Mouse (Mus musculus) testis, adult 2 months (tissue): ENCODE measurements around the gene Apoo. TPM values are rescaled to one million over a fixed set of nuclear protein-coding genes. Genes with fewer than 3 reads are reported as not detected.
"Not testable (repeated sequence)": the region's sequence is repeated elsewhere in the genome, so short reads cannot be mapped to it uniquely, and the experiment has no call there.

Source experiments
- H3K27ac ChIP-seq: fragments of 200-500 bp; 2 replicates; pipeline ENCODE4 v1.5.1; 2012; ENCODE audit warnings: low read depth, low read length; ENCODE audit not compliant: control insufficient read depth, insufficient read depth
- H3K27me3 ChIP-seq: fragments of 200-500 bp; 2 replicates; pipeline ENCODE4 v1.6.1; 2012; ENCODE audit warnings: mild to moderate bottlenecking, low read length, moderate library complexity; ENCODE audit not compliant: control insufficient read depth, insufficient read depth
- H3K36me3 ChIP-seq: fragments of 200-500 bp; 2 replicates; pipeline ENCODE4 v1.6.1; 2012; ENCODE audit warnings: mild to moderate bottlenecking, low read length; ENCODE audit not compliant: control insufficient read depth, insufficient read depth
- H3K4me1 ChIP-seq: fragments of 200-500 bp; 2 replicates; pipeline ENCODE4 v1.6.1; 2012; ENCODE audit warnings: low read length; ENCODE audit not compliant: control insufficient read depth, insufficient read depth
- H3K4me3 ChIP-seq: fragments of 200-500 bp; 2 replicates; pipeline ENCODE4 v1.5.1; 2012; ENCODE audit warnings: low read depth, mild to moderate bottlenecking, low read length, moderate library complexity, mixed read lengths; ENCODE audit not compliant: control insufficient read depth
- CTCF ChIP-seq: fragments of 200-500 bp; IDR thresholded peaks from 2 replicates; pipeline ENCODE4 v1.5.1; 2012; ENCODE audit warnings: low read depth, mild to moderate bottlenecking, inconsistent platforms, low read length, moderate library complexity; ENCODE audit not compliant: control insufficient read depth, insufficient read depth, insufficient replicate concordance
- POLR2A ChIP-seq: fragments of 200-500 bp; IDR thresholded peaks from 2 replicates; pipeline ENCODE4 v1.6.1; 2012; ENCODE audit warnings: low read depth, mild to moderate bottlenecking, inconsistent platforms, low read length, moderate library complexity; ENCODE audit not compliant: control insufficient read depth
- polyA plus RNA-seq: library from polyadenylated mRNA; depleted of rRNA; stranded (reverse); fragments of >200 nt; gene quantifications from 2 replicates; pipeline ENCODE4 v1.2.3, GENCODE M21; 2012

The Apoo gene
- polyA plus RNA-seq, 1 experiment: 7.0 TPM

GRCm38 (mm10) chrX:94420210-94420609 lies 53.3 kb downstream of the Apoo start:
- TF ChIP-seq CTCF (no peak), POLR2A (no peak)
- no peaks in the 10 kb centered on the region for H3K4me1 ChIP-seq
- H3K27ac ChIP-seq: no peak overlapping the region
- no peak overlapping the region for H3K4me3 ChIP-seq
- H3K27me3 ChIP-seq: no peaks in the 10 kb centered on the region
- H3K36me3 ChIP-seq: no peaks in the 10 kb centered on the region

GRCm38 (mm10) chrX:94431548-94432375 lies 64.8 kb downstream of the Apoo start:
- H3K27me3 ChIP-seq: no peaks in the 10 kb centered on the region
- H3K36me3 ChIP-seq: no peaks in the 10 kb centered on the region
- H3K27ac ChIP-seq: no peak overlapping the region
- TF ChIP-seq POLR2A: no peak
- TF ChIP-seq CTCF: no peak
- H3K4me3 ChIP-seq: no peak overlapping the region
- no peaks in the 10 kb centered on the region for H3K4me1 ChIP-seq

GRCm38 (mm10) chrX:94445427-94445826 lies 78.5 kb downstream of the Apoo start:
- H3K27me3 ChIP-seq, H3K27ac ChIP-seq, H3K4me1 ChIP-seq: not testable (repeated sequence)

GRCm38 (mm10) chrX:94446021-94446420 lies 79.1 kb downstream of the Apoo start:
- not testable (repeated sequence) for H3K36me3 ChIP-seq, H3K27me3 ChIP-seq, H3K4me1 ChIP-seq, H3K4me3 ChIP-seq, H3K27ac ChIP-seq

More at GRCm38 (mm10) chrX:94445427-94445826, 78.5 kb downstream of the Apoo start:
- not testable (repeated sequence) for H3K4me3 ChIP-seq, H3K36me3 ChIP-seq

GRCm38 (mm10) chrX:94450047-94450881 lies 83.3 kb downstream of the Apoo start:
- H3K4me3 ChIP-seq, H3K27ac ChIP-seq, H3K27me3 ChIP-seq: not testable (repeated sequence)

GRCm38 (mm10) chrX:94459346-94459745 lies 92.4 kb downstream of the Apoo start:
- no peaks in the 10 kb centered on the region for H3K4me1 ChIP-seq
- H3K27me3 ChIP-seq: no peaks in the 10 kb centered on the region
- H3K4me3 ChIP-seq: no peak overlapping the region
- TF ChIP-seq CTCF: no peak
- no peak for TF ChIP-seq POLR2A
- no peak overlapping the region for H3K27ac ChIP-seq
- H3K36me3 ChIP-seq: no peaks in the 10 kb centered on the region

More at GRCm38 (mm10) chrX:94450047-94450881, 83.3 kb downstream of the Apoo start:
- not testable (repeated sequence) for H3K36me3 ChIP-seq, H3K4me1 ChIP-seq

- H3K4me1 ChIP-seq, H3K27me3 ChIP-seq, H3K4me3 ChIP-seq, H3K36me3 ChIP-seq, H3K27ac ChIP-seq: not testable (repeated sequence)
Observed at GRCm38 (mm10) chrX:94461513-94461912, 94.6 kb downstream of the Apoo start.

- not testable (repeated sequence) for H3K27me3 ChIP-seq, H3K36me3 ChIP-seq, H3K4me3 ChIP-seq, H3K4me1 ChIP-seq, H3K27ac ChIP-seq
Observed at GRCm38 (mm10) chrX:94462604-94463429, 95.9 kb downstream of the Apoo start.
